Mouse (Mus musculus) neutrophil, adult 83 days (primary cell): ENCODE results near the gene Anxa9. TPM values are rescaled to one million over a fixed set of nuclear protein-coding genes. Genes with fewer than 3 reads are reported as not detected.

ENCODE experiments used
- total RNA-seq, 2 experiments: library from RNA; stranded (reverse); gene quantifications; one replicate each; pipeline ENCODE4 v1.2.4; 2023

The Anxa9 gene
- 1 to 10 TPM; 2.6 to 2.8 TPM for total RNA-seq

DNA sequence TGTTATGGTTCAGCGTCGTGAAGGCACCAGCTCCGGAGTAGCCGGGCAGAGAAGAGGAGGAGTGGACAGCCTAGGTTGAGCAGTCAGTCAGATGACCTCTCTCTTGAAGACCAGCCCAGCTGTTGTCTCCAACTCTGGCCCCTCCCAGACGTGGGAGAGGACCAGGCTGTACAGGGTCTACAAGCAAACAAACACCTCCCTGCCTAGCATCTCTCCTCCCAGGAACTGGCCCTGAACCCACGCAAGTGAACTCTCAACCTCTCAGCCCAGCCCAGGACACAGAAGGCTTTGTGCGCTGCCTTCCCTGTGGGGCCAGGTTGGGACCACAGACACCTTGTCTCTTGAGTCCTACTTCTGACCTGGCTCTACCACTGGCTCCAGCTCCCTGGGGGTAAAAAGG is at the start of gene Anxa9:
Anxa9 (minus strand) TSS at position 77 of the 400 bp plus-strand sequence.

DNA sequence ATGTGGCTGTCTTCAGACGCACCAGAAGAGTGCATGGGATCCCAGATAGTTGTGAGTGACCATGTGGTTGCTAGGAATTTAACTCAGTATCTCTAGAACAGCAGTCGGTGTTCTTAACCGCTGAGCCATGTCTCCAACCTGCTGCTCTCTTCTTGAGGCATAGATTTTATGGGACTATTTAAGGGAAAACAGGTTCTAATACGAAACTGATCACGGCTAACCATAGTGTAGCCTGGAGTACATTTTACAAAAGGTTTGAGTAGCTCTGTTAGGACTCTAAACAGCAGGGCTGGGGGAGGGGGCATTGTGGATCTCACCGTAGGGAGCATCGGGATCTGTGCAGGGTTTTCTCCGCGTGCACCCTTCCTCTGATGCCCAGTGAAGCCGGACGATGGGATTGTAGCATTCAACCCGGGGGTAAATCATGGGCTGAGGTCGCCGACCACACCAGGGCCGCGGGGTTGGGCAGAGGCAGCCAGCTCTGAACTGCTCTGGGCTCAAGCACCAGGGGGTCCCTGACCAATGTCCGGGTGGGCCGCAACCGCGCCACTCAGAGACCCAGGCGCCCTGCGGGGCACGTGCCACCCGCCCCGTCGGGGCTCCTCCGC is 7.6 kb upstream of the Anxa9 start, which contains the start of gene Cers2:
Cers2 (plus strand) TSS at position 306 of the 608 bp plus-strand sequence.

DNA sequence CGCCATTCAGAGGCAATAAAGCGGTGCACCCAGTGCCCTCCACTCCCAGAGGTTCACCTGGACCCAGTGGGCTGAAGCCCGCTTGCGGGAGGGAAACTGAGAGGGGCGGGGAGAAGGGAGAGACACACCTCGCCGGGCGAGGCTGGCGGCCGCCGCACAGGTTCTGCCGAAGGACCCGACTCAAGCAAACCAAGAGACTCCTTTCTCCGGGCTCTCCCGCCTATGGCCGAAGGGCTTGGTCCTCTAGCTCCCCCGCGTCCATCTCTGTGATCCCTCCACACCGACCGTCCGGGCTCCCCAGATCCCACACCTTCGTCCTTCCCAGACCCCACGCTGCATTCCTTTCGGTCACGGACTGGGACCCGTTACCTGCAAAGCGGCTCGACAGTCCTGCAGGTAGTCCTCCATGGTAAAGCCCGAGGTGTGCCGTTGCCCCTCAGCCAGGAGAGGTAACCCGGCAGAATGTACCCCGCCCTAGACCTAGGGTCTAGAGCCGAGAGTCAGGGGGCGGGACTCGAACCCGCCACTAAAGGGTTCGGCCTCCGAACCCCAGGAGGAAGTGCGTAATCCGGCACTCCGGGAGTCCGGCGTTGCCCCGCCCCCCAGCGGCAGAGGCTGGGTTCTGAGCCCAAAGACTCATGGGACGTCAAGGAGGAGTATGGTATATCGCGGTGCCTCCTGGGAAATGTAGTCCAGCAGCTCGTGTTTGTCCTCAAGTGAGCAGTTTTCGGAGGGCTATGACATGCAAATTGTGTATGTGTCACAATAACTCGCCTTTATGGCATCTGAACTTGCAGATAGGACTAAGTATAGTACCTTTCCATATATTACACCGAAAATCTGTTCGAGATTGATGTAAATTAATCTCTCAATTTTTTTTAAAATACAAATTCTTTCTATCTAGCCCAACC is 25.5 kb downstream of the Anxa9 start, which contains the start of the genes Mindy1 and Prune1:
Mindy1 (plus strand) TSS at position 130 of the 911 bp plus-strand sequence.
Prune1 (minus strand) TSS at position 861 of the 911 bp plus-strand sequence.

DNA sequence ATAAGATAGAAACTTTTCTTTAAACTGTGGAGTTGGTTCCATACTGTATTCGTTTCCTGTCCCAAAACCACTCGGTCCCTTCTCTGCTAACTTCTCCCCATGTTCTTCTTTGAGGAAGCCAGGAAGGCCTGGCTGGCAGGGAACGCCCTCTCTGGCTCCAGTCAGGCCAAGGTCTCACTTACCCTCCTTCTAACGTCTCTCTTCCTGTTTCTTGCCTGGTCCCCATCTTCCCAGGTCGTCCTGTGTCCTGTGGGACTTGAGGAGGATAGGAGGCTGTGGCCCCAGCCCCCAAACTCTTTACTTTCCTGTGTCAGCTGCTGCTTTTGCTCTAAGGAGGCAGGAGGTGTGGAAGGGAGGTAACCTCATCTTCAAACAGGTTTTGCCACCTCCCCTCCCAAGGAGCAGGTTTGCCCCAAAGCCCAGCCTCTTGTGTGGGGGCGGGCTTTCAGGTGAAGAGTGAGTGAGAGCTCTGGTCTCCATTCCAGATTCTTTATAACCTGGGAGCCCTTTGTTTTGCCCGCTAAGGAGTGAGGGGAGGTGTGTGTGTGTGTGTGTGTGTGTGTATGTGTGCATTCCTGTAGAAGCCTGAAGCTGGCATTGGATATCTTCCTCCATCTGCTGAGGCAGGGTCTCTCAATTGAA is 56.1 kb downstream of the Anxa9 start, which contains the start of gene Bnipl:
Bnipl (minus strand) TSS at position 411 of the 642 bp plus-strand sequence.

Other genes with a start within 250 kb of the Anxa9 start
- gene Pip5k1a, start 200.2 kb downstream of the Anxa9 start, total RNA-seq, result 10 to 100 TPM; 20.7 to 26.5 TPM
- 10 to 100 TPM; 31.0 to 35.0 TPM for gene Vps72, start 196.2 kb downstream of the Anxa9 start, total RNA-seq
- gene Tmod4, start 182.7 kb downstream of the Anxa9 start, total RNA-seq, result 1 to 10 TPM in 1 of 2 experiments, under 1 TPM in 1; 0.99 to 1.6 TPM
- 10 to 100 TPM; 42.7 to 50.8 TPM for gene Scnm1, start 173.2 kb downstream of the Anxa9 start, total RNA-seq
- gene Lysmd1, start 173.1 kb downstream of the Anxa9 start, total RNA-seq, result 1 to 10 TPM; 2.6 to 3.2 TPM
- gene Tnfaip8l2, start 164.8 kb downstream of the Anxa9 start, total RNA-seq, result 10 to 100 TPM; 78.5 to 90.9 TPM
- gene Sema6c, start 146.7 kb downstream of the Anxa9 start, total RNA-seq, result 1 to 10 TPM in 1 of 2 experiments, under 1 TPM in 1; 0.79 to 1.2 TPM
- 10 to 100 TPM; 38.9 to 47.6 TPM for gene Gabpb2, start 89.3 kb downstream of the Anxa9 start, total RNA-seq
- 100 to 1,000 TPM; 224 to 236 TPM for gene Cdc42se1, start 78.4 kb downstream of the Anxa9 start, total RNA-seq
- 1 to 10 TPM; 2.3 to 2.4 TPM for gene Mllt11, start 75.0 kb downstream of the Anxa9 start, total RNA-seq
- not detected for gene Gm128, start 65.6 kb downstream of the Anxa9 start, total RNA-seq
- under 1 TPM in 1 of 2 experiments, not detected in 1; 0.44 TPM for gene Bnipl, start 56.0 kb downstream of the Anxa9 start, total RNA-seq
- gene Mindy1, start 25.8 kb downstream of the Anxa9 start, total RNA-seq, result 100 to 1,000 TPM; 127 to 146 TPM
- gene Prune1, start 25.1 kb downstream of the Anxa9 start, total RNA-seq, result 10 to 100 TPM; 17.4 to 19.3 TPM
- 100 to 1,000 TPM; 130 to 136 TPM for gene Cers2, start 7.6 kb upstream of the Anxa9 start, total RNA-seq
- gene Setdb1, start 50.0 kb upstream of the Anxa9 start, total RNA-seq, result 10 to 100 TPM; 20.0 to 21.0 TPM
- not detected for gene 4930558C23Rik, start 95.7 kb upstream of the Anxa9 start, total RNA-seq
- 10 to 100 TPM; 53.9 to 57.9 TPM for gene Arnt, start 127.2 kb upstream of the Anxa9 start, total RNA-seq
- 1 to 10 TPM in 1 of 2 experiments, under 1 TPM in 1; 0.97 to 1.5 TPM for gene Ctsk, start 192.1 kb upstream of the Anxa9 start, total RNA-seq
- gene Ctss, start 219.6 kb upstream of the Anxa9 start, total RNA-seq, result 100 to 1,000 TPM; 215 to 257 TPM